Mouse (Mus musculus) kidney, postnatal 0 days (tissue): ENCODE measurements around the gene Mecom. TPM values are rescaled to one million over a fixed set of nuclear protein-coding genes. Genes with fewer than 3 reads are reported as not detected.
A peak's percentile ranks its signal among the peaks of the same experiment; 100 is the strongest.
"Not testable (repeated sequence)": the region's sequence is repeated elsewhere in the genome, so short reads cannot be mapped to it uniquely, and the experiment has no call there.

Source experiments
- ATAC-seq: fragments of 200-750 bp; cut with Nextera tagmentation; replicated peaks from 2 replicates; pipeline ENCODE4 v1.8.0; 2017; ENCODE audit warnings: low read depth, moderate number of reproducible peaks, moderate TSS enrichment, moderate library complexity; ENCODE audit not compliant: low FRiP score
- DNase-seq: peaks from one replicate; pipeline ENCODE4 v3.0.0-alpha.2; 2016; ENCODE audit warnings: low spot score
- H3K27ac ChIP-seq: fragments of 300-500 bp; sonication (generic); 2 replicates; pipeline ENCODE4 v1.5.1; 2014; ENCODE audit warnings: mild to moderate bottlenecking
- H3K27me3 ChIP-seq: fragments of 300-500 bp; sonication (generic); 2 replicates; pipeline ENCODE4 v1.6.1; 2014; ENCODE audit warnings: low read length, mixed read lengths; ENCODE audit not compliant: insufficient read depth
- H3K36me3 ChIP-seq: fragments of 300-500 bp; sonication (generic); 2 replicates; pipeline ENCODE4 v1.6.1; 2014; ENCODE audit warnings: low read length, mixed read lengths; ENCODE audit not compliant: insufficient read depth
- H3K4me1 ChIP-seq: fragments of 300-500 bp; sonication (generic); replicated peaks from 2 replicates; pipeline ENCODE4 v1.6.1; 2014; ENCODE audit warnings: antibody characterized with exemption, low read length, mixed read lengths; ENCODE audit not compliant: insufficient read depth
- H3K4me2 ChIP-seq: fragments of 300-500 bp; sonication (generic); 2 replicates; pipeline ENCODE4 v1.6.1; 2014; ENCODE audit warnings: mild to moderate bottlenecking, low read length, moderate library complexity, mixed read lengths
- H3K4me3 ChIP-seq: fragments of 300-500 bp; sonication (generic); replicated peaks from 2 replicates; pipeline ENCODE4 v1.5.1; 2014; ENCODE audit warnings: low read depth, low read length
- H3K9ac ChIP-seq: fragments of 300-500 bp; sonication (generic); 2 replicates; pipeline ENCODE4 v1.6.1; 2014; ENCODE audit warnings: low read depth, low read length
- H3K9me3 ChIP-seq: fragments of 300-500 bp; sonication (generic); replicated peaks from 2 replicates; pipeline ENCODE4 v1.6.1; 2016; ENCODE audit warnings: low read length, inconsistent platforms, mixed read lengths
- CTCF ChIP-seq: IDR thresholded peaks from 2 replicates; pipeline ENCODE4 v1.5.1; 2016; ENCODE audit warnings: antibody characterized with exemption, low read depth, mild to moderate bottlenecking, moderate library complexity
- WGBS: fragments of 180-500 bp; shearing (Covaris S2); extraction: QIAGEN DNeasy Blood & Tissue Kit; methylation state at CpG from one replicate; pipeline ENCODE4 v1.1.7; 2014; 5-methylcytosine and 5-hydroxymethylcytosine counted together
- polyA plus RNA-seq: library from polyadenylated mRNA; unstranded; fragments of >200 nt; fragmentation: Nextera tagmentation; extraction: Ambion mirVana; gene quantifications from 2 replicates; pipeline ENCODE4 v1.2.1, GENCODE M21; 2015

Mecom gene
- polyA plus RNA-seq, 1 experiment from 2014 or later = 54.7 TPM

GRCm38 (mm10) chr3:30227964-30228670, 319.7 kb downstream of the Mecom start:
- no peak overlapping the region for H3K4me3 ChIP-seq

GRCm38 (mm10) chr3:30226928-30227370, 320.9 kb downstream of the Mecom start:
- no peaks in the 10 kb centered on the region for H3K4me1 ChIP-seq
- no peaks in the 10 kb centered on the region for H3K27me3 ChIP-seq
- no peak overlapping the region for H3K9ac ChIP-seq
- no peak overlapping the region for H3K4me2 ChIP-seq
- no peaks in the 10 kb centered on the region for H3K9me3 ChIP-seq
- H3K36me3 ChIP-seq = no peaks in the 10 kb centered on the region
- 43% methylated on average over 12 of the region's 13 CpGs for WGBS
- ATAC-seq (peak; percentile 66), DNase-seq (peak; percentile 44)
- no peak overlapping the region for H3K27ac ChIP-seq
- no peak overlapping the region for H3K4me3 ChIP-seq
- TF ChIP-seq CTCF = no peak

More at GRCm38 (mm10) chr3:30227964-30228670, 319.7 kb downstream of the Mecom start:
- WGBS = 51% methylated on average over 12 of the region's 12 CpGs
- Histone ChIP-seq H3K27ac (no peak overlapping the region), H3K4me2 (no peak overlapping the region), H3K9ac (no peak overlapping the region), H3K36me3 (no peaks in the 10 kb centered on the region), H3K9me3 (no peaks in the 10 kb centered on the region), H3K27me3 (no peaks in the 10 kb centered on the region), H3K4me1 (no peaks in the 10 kb centered on the region)
- ATAC-seq (no peak), DNase-seq (no peak)
- TF ChIP-seq CTCF = no peak

- H3K4me3 ChIP-seq, H3K9me3 ChIP-seq, H3K4me2 ChIP-seq, DNase-seq, ATAC-seq, H3K36me3 ChIP-seq, H3K27me3 ChIP-seq, H3K27ac ChIP-seq, H3K4me1 ChIP-seq, H3K9ac ChIP-seq: not testable (repeated sequence)
- 86% methylated on average over 6 of the region's 6 CpGs for WGBS
These were observed 322.6 kb downstream of the Mecom start for GRCm38 (mm10) chr3:30225200-30225599.

GRCm38 (mm10) chr3:30220701-30221412, 327.0 kb downstream of the Mecom start:
- H3K36me3 ChIP-seq = no peaks in the 10 kb centered on the region
- TF ChIP-seq CTCF = no peak
- DNase-seq (no peak), ATAC-seq (no peak)
- no peak overlapping the region for H3K4me3 ChIP-seq
- H3K4me2 ChIP-seq = no peak overlapping the region
- H3K27me3 ChIP-seq = no peaks in the 10 kb centered on the region
- H3K4me1 ChIP-seq = no peaks in the 10 kb centered on the region
- no peak overlapping the region for H3K27ac ChIP-seq
- no peak overlapping the region for H3K9ac ChIP-seq
- no peaks in the 10 kb centered on the region for H3K9me3 ChIP-seq
- WGBS = 63% methylated on average over 19 of the region's 19 CpGs

- Histone ChIP-seq H3K9me3 (no peaks in the 10 kb centered on the region), H3K9ac (no peak overlapping the region), H3K4me1 (no peaks in the 10 kb centered on the region), H3K4me2 (peak overlapping the region; percentile 49), H3K4me3 (peak overlapping the region; percentile 21; the same call in 1 of the 2 replicates), H3K36me3 (no peaks in the 10 kb centered on the region), H3K27me3 (no peaks in the 10 kb centered on the region), H3K27ac (no peak overlapping the region)
- no peak for DNase-seq
- TF ChIP-seq CTCF = no peak
- no peak for ATAC-seq
- WGBS = 53% methylated on average over 8 of the region's 8 CpGs
These were observed 327.9 kb downstream of the Mecom start for GRCm38 (mm10) chr3:30219891-30220290.

- 10% methylated on average over 21 of the region's 21 CpGs for WGBS
- Histone ChIP-seq H3K9ac (no peak overlapping the region), H3K4me2 (peak overlapping the region; percentile 49), H3K36me3 (no peaks in the 10 kb centered on the region), H3K27me3 (no peaks in the 10 kb centered on the region), H3K4me1 (no peaks in the 10 kb centered on the region), H3K9me3 (no peaks in the 10 kb centered on the region), H3K27ac (no peak overlapping the region), H3K4me3 (peak overlapping the region; percentile 21; the same call in 1 of the 2 replicates)
- no peak for TF ChIP-seq CTCF
- peak; percentile 44 for DNase-seq
- no peak for ATAC-seq
These were observed 328.5 kb downstream of the Mecom start for GRCm38 (mm10) chr3:30219190-30219884.
